ENCODE assay signal across 12 mouse cellular contexts in genomic region chr8:69549556-69549955, GRCm38 (mm10). TPM values are rescaled to one million over a fixed set of nuclear protein-coding genes. Genes with fewer than 3 reads are reported as not detected.
DNase-seq lines count a peak whose midpoint lies in the region; ATAC-seq and TF ChIP-seq lines count a peak whose summit lies in the region.
"Not testable (repeated sequence)": the region's sequence is repeated elsewhere in the genome, so short reads cannot be mapped to it uniquely, and the experiment has no call there.
"Had no signal": no experiment of that assay in that cellular context is flagged by ENCODE, and none has a peak within 500 bp of the region (broad histone marks: within the 10 kb centered on the region; RNA-seq: fewer than 3 reads in every experiment).

No protein-coding gene starts in this region.

- TF ChIP-seq EP300 in liver, postnatal 0 days (IDR thresholded peaks at IDR 0.05; ENCODE audit: low read depth) = not testable (repeated sequence)

- not testable (repeated sequence) for H3K4me2 ChIP-seq in forebrain, postnatal 0 days (ENCODE audit: low read depth); hindbrain, postnatal 0 days (ENCODE audit: low read depth, low read length); liver, postnatal 0 days (ENCODE audit: low read depth, low read length)

- H3K9me3 ChIP-seq in forebrain, postnatal 0 days (ENCODE audit: low read length); hindbrain, postnatal 0 days (ENCODE audit: low read length); liver, postnatal 0 days (ENCODE audit: low read length): not testable (repeated sequence)

- not testable (repeated sequence) for H3K4me1 ChIP-seq in forebrain, postnatal 0 days (ENCODE audit: insufficient read depth); hindbrain, postnatal 0 days (ENCODE audit: insufficient read depth, low read length); liver, postnatal 0 days (ENCODE audit: insufficient read depth)

- not testable (repeated sequence) for H3K4me3 ChIP-seq in forebrain, postnatal 0 days (ENCODE audit: low read depth, low read length); hindbrain, postnatal 0 days (ENCODE audit: low read length); liver, postnatal 0 days (ENCODE audit: low read depth, low read length)

- 9% methylated on average over 8 of the region's 8 CpGs for WGBS in forebrain, postnatal 0 days
- 10% methylated on average over 8 of the region's 8 CpGs for WGBS in hindbrain, postnatal 0 days
- WGBS in liver, postnatal 0 days (ENCODE audit: insufficient replicate concordance) = 8% methylated on average over 8 of the region's 8 CpGs

- H3K9ac ChIP-seq in forebrain, postnatal 0 days; hindbrain, postnatal 0 days (replicated peaks; ENCODE audit: low read length); liver, postnatal 0 days (replicated peaks): not testable (repeated sequence)

- H3K27me3 ChIP-seq in forebrain, postnatal 0 days (ENCODE audit: insufficient read depth, low read length); hindbrain, postnatal 0 days (ENCODE audit: insufficient read depth, low read length); liver, postnatal 0 days (ENCODE audit: insufficient read depth, low read length): not testable (repeated sequence)

- not testable (repeated sequence) for H3K36me3 ChIP-seq in forebrain, postnatal 0 days (ENCODE audit: insufficient read depth); hindbrain, postnatal 0 days (ENCODE audit: insufficient read depth, low read length); liver, postnatal 0 days (replicated peaks; ENCODE audit: insufficient read depth, low read length)

- TF ChIP-seq CTCF in forebrain, postnatal 0 days (IDR thresholded peaks at IDR 0.05; ENCODE audit: low read depth) = peak; percentile 63
- TF ChIP-seq CTCF in hindbrain, postnatal 0 days (IDR thresholded peaks at IDR 0.05; ENCODE audit: low read depth) = peak; percentile 54
- peak; percentile 49 for TF ChIP-seq CTCF in liver, postnatal 0 days (IDR thresholded peaks at IDR 0.05; ENCODE audit: low read depth)

- DNase-seq in MN1 (ENCODE audit: low spot score) = peak; percentile 43
- DNase-seq in cerebellum, adult 8-10 months = peak; percentile 54
- peak; percentile 69 for DNase-seq in forebrain, postnatal 0 days
- DNase-seq in hindbrain, postnatal 0 days (ENCODE audit: low spot score) = peak; percentile 66
- peak; percentile 55 for DNase-seq in layer of hippocampus, adult 9-10 months (ENCODE audit: low spot score)
- DNase-seq in liver, postnatal 0 days = peak; percentile 17
- peak; percentile 11 for DNase-seq in retina, adult 2 months (ENCODE audit: low read depth, low spot score)
- peak; percentile 53 for DNase-seq in urinary bladder, postnatal 14 days (ENCODE audit: low spot score)

- not testable (repeated sequence) for H3K27ac ChIP-seq in forebrain, postnatal 0 days (ENCODE audit: low read depth, low read length); hindbrain, postnatal 0 days; liver, postnatal 0 days (ENCODE audit: low read depth)

- not testable (repeated sequence) for ATAC-seq in forebrain, postnatal 0 days; hindbrain, postnatal 0 days; liver, postnatal 0 days

RNA-seq across cellular contexts. Expression of gene Gm7697, which starts 26.8 kb away (rescaled TPM):
- 0.05 and 0.08 TPM in 2 replicates for total RNA-seq in forebrain, postnatal 0 days (2014; rRNA removed)
- polyA plus RNA-seq in forebrain, postnatal 0 days (2015; fragmentation: Nextera tagmentation; extraction: Ambion mirVana) = not detected in 2 replicates
- not detected in 2 replicates for total RNA-seq in hindbrain, postnatal 0 days (2014; rRNA removed)
- polyA plus RNA-seq in hindbrain, postnatal 0 days (2015; fragmentation: Nextera tagmentation; extraction: Ambion mirVana) = not detected in 2 replicates
- polyA plus RNA-seq in liver, postnatal 0 days (2015; fragmentation: Nextera tagmentation; extraction: Ambion mirVana) = not detected in 2 replicates
- polyA plus RNA-seq: forebrain, embryonic 15.5 days; heart, embryonic 11.5 days; kidney, embryonic 16.5 days; liver, embryonic 16.5 days had no signal

Comparison
In these comparisons a context has a peak if more than half of its experiments do, and no peak if none do; other contexts are left out.
1. DNase-seq: peak in every context shown above with its lines; median percentile 69 in forebrain, postnatal 0 days; 66 in hindbrain, postnatal 0 days; 55 in layer of hippocampus, adult 9-10 months; 54 in cerebellum, adult 8-10 months; 53 in urinary bladder, postnatal 14 days; 43 in MN1; 17 in liver, postnatal 0 days; 11 in retina, adult 2 months.